Mouse (Mus musculus) embryo, embryonic 10 days (tissue): ENCODE measurements at regions not wholly inside any gene's neighbourhood (a gene's known extent, or its start where the extent isn't known, plus 50 kb on each side); places are given as distances from the start of the nearest gene placed in this dataset.

Source experiments
- DNase-seq: peaks from one replicate; pipeline ENCODE4 v3.0.0-alpha.2; 2015; ENCODE audit warnings: low spot score

GRCm38 (mm10) chr3:35027898-35028297 lies 377.7 kb downstream of the Sox2 start:
- peak; percentile 43 for DNase-seq

- DNase-seq: no peak
Observed at GRCm38 (mm10) chr3:35029924-35030323, 379.7 kb downstream of the Sox2 start.

GRCm38 (mm10) chr3:35033587-35033986 lies 383.4 kb downstream of the Sox2 start:
- no peak for DNase-seq

- DNase-seq: no peak
Observed at GRCm38 (mm10) chr3:35035234-35035633, 385.0 kb downstream of the Sox2 start.

- DNase-seq: no peak
Observed at GRCm38 (mm10) chr3:35043705-35044104, 393.5 kb downstream of the Sox2 start.

GRCm38 (mm10) chr3:35059438-35059837 lies 409.2 kb downstream of the Sox2 start:
- peak; percentile 58 for DNase-seq

- peak; percentile 55 for DNase-seq
Observed at GRCm38 (mm10) chr3:35060042-35060441, 409.8 kb downstream of the Sox2 start.

GRCm38 (mm10) chr3:35066824-35067223 lies 416.6 kb downstream of the Sox2 start:
- no peak for DNase-seq

GRCm38 (mm10) chr3:35068586-35068985 lies 418.4 kb downstream of the Sox2 start:
- DNase-seq: no peak

GRCm38 (mm10) chr3:35071046-35071445 lies 420.8 kb downstream of the Sox2 start:
- no peak for DNase-seq

- no peak for DNase-seq
Observed at GRCm38 (mm10) chr3:35079887-35080286, 429.7 kb downstream of the Sox2 start.

- DNase-seq: peak; percentile 80
Observed at GRCm38 (mm10) chr3:35084091-35084867, 434.1 kb downstream of the Sox2 start.

- peak; percentile 88 for DNase-seq
Observed at GRCm38 (mm10) chr3:35088241-35089080, 438.3 kb downstream of the Sox2 start.

- peak; percentile 40 for DNase-seq
Observed at GRCm38 (mm10) chr3:35090496-35091133, 440.4 kb downstream of the Sox2 start.

GRCm38 (mm10) chr3:35093001-35093400 lies 442.8 kb downstream of the Sox2 start:
- no peak for DNase-seq

GRCm38 (mm10) chr3:35095221-35095620 lies 445.0 kb downstream of the Sox2 start:
- no peak for DNase-seq

GRCm38 (mm10) chr3:35096381-35096780 lies 446.2 kb downstream of the Sox2 start:
- DNase-seq: no peak

- no peak for DNase-seq
Observed at GRCm38 (mm10) chr3:35097766-35098165, 447.6 kb downstream of the Sox2 start.

- no peak for DNase-seq
Observed at GRCm38 (mm10) chr3:35099226-35099625, 449.0 kb downstream of the Sox2 start.

- DNase-seq: no peak
Observed at GRCm38 (mm10) chr3:35099876-35100420, 449.7 kb downstream of the Sox2 start.

- DNase-seq: no peak
Observed at GRCm38 (mm10) chr3:35101286-35101685, 451.1 kb downstream of the Sox2 start.

- DNase-seq: no peak
Observed at GRCm38 (mm10) chr3:35101951-35102350, 451.7 kb downstream of the Sox2 start.
